Mouse (Mus musculus) heart, postnatal 14 days (tissue): ENCODE results near the gene Tmem182. TPM values are rescaled to one million over a fixed set of nuclear protein-coding genes. Genes with fewer than 3 reads are reported as not detected.

Source experiments
- DNase-seq, 2 experiments: peaks; one replicate each; pipeline ENCODE4 v3.0.0; 2021 to 2022
- intact Hi-C: fragments of 180-260 bp; cut with DNase I; formaldehyde crosslinking; loops from one replicate; pipeline ENCODE4 v1.15.1; 2025
- long read RNA-seq, 2 experiments: library from polyadenylated mRNA; stranded (forward); transcript quantifications; one replicate each; pipeline ENCODE4 v2.0.0; 2021
- total RNA-seq, 2 experiments: library from RNA; stranded (reverse); gene quantifications; 2 replicates each; pipeline ENCODE4 v1.2.3; 2021

The Tmem182 gene
- total RNA-seq = 100 to 1,000 TPM; 125 to 135 TPM
- long read RNA-seq, experiment 1, transcript Tmem182-201 (5 exons, 2,716 nt) = major isoform, 158 of 190 reads
- long read RNA-seq, experiment 1, partial matches to known transcripts = 3 of 190 reads
- long read RNA-seq, experiment 1, other reads (novel, unspliced or antisense) = 29 of 190 reads
- long read RNA-seq, experiment 2, transcript Tmem182-201 (5 exons, 2,716 nt) = major isoform, 149 of 176 reads
- long read RNA-seq, experiment 2, partial matches to known transcripts = 1 of 176 reads
- long read RNA-seq, experiment 2, other reads (novel, unspliced or antisense) = 26 of 176 reads

DNA sequence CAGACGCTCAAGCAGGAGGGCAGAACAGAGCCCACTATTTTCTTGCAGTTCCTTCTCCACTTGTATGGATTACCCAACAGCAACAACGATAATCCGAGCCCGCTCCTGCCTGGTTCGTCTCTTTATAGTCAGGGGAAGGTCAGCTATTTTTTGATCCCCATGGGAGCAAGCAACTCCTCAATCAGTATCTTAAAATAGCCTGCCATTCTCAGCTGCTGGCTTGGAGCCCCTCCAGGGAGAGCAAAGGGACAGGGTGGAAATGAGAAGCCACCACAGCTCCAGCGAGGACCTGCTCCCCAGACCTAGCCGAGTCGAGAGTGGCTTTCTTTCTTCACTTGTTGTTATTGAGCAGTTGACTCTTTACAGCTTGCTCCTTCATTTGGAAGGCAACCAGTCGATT is at the start of gene Tmem182:
Tmem182 (plus strand) TSS at position 251 of the 400 bp plus-strand sequence.
- intact Hi-C loops = no loop called here
- peak; percentile 73 to 84 for DNase-seq

GRCm38 (mm10) chr1:40759751-40760445 is 45.5 kb upstream of the Tmem182 start:
- DNase-seq = no peak
- intact Hi-C loops = no loop called here

- intact Hi-C loops = no loop called here
- DNase-seq = no peak
Measured at GRCm38 (mm10) chr1:40764042-40764441, 41.4 kb upstream of the Tmem182 start.

DNA sequence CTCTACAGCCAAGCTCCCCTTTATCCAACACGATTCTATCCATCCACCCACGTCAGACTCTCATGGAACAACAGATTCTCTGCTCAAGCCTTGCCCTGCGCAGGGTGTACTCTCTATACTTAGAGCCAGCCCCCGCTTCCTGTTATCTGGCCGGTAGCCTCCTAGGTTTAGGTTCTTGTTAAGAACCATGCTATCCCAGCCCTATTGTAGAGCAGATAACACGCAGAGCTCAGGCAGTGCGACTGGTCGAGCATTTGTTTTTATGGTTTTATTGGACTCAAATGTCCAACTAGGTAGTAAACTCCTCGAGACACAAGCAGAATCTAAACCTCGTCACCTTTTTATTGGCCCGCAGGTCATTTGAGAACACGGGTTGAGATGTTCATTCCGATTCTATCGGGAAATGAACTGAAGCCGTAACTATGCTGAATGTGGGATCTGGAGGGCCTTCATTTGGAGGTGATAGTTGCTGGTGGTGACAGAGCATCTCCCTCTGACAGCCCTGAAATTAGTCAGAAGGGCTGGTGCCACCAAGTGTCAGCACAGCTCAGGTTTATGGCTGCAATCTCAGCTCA is 40.6 kb upstream of the Tmem182 start:
- intact Hi-C loops = no loop called here
- no peak for DNase-seq

DNA sequence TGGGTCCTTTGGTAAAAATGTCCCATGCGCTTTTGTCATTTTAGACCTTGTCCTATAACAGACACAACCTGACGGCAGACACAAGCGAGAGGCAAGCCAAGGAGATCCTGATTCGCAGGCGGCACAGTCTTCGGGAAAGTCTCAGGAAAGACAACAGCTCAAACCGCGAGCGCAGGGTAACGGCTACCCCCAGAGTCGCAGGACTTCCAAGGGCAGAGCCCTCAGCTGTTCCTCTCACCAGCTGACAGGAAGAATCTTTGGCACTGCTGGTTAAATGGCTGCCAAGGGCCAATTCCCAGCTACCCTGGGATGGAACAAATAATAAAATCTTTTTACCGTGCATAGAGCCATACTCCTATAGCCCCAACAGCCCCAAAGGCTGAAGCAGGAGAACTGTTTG is 39.9 kb upstream of the Tmem182 start:
- intact Hi-C loops = no loop called here
- DNase-seq = no peak

- DNase-seq = no peak
- intact Hi-C loops = no loop called here
Measured at GRCm38 (mm10) chr1:40767588-40767987, 37.8 kb upstream of the Tmem182 start.

- intact Hi-C loops = loop anchor here (2.0 kb wide), 2 partner anchors 150 to 190 kb away; no protein-coding TSS in a partner anchor
- DNase-seq = peak; percentile 33 to 57
Measured at GRCm38 (mm10) chr1:40768606-40769005, 36.8 kb upstream of the Tmem182 start.

- intact Hi-C loops = loop anchor here (2.0 kb wide), 2 partner anchors 151 to 191 kb away; no protein-coding TSS in a partner anchor
- no peak for DNase-seq
Measured at GRCm38 (mm10) chr1:40769331-40769894, 36.0 kb upstream of the Tmem182 start.

DNA sequence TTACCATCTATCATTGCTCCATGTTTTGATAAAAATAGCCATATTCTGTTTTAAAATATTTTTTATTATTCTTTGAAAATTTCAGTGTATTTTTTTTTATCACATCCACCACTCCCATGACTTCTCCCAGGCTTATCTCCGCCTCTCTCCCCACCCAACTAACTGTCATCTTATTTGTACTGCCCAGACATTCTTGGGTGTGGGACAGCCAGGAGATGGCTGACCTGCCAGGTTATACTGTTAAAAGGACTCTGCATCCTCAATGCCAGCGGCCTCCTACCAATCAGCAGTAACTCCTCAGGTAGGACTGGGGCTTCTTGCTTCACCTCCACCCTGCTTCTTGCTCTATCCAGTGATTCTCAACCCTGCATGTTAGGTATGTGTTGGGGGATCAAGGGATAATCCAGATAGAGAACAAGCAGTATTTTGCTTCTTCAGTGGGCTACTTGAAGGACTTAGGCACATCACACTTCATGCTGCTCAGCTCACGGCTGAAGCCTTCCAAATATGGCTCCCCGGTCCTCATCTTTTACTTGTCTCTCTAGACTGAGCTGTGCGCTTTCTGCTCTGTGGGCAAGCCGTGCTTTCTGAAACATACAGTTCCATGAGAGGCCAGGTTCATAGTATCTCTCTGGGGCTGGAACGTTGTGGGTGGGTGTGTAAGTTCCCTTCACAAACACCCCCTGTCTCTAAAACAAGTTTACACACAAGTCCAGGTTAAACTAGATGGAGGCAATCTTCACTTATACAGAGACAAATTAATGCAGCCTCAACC is 34.0 kb upstream of the Tmem182 start:
- intact Hi-C loops = no loop called here
- no peak for DNase-seq

GRCm38 (mm10) chr1:40773234-40773633 is 32.2 kb upstream of the Tmem182 start:
- intact Hi-C loops = no loop called here
- no peak for DNase-seq

DNA sequence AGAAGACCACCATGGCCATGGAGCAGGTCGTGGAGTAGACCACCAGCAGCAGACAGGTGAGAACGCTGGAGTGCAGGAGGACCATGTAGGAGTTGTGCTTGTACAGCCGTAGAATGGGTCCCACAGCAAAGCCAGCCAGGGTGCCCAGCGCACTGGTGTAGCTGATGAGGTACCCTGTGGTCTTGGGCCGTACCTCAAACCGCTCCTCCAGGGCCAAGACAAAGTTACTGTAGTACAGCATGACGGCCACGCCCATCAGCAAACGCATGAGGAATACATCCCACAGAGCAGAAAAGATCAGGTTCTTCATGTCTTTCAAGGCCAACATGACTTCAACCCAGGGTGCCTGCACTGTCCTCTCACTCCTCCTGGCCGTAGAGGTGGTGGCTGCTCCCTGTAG is 31.4 kb upstream of the Tmem182 start:
- intact Hi-C loops = no loop called here

DNA sequence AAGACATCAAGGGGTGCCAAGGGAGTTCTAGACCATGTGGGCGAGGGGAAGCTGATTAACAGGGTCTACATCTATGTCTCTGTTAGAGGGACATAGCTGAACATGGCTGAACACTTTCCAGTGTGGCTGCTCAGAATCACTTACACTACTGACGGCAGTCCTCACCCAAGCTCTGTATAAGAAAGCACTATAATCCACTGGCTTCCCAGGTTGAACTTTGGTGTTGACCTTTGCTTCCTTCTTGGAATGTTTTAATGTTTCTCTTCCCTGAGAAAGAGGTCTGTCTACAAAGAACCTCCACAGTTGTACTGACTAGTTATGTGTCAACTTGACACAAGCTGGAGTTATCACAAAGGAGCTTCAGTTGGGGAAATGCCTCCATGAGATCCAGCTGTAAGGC is 29.3 kb upstream of the Tmem182 start:
- no peak for DNase-seq
- intact Hi-C loops = no loop called here

More for the DNA sequence above, 31.4 kb upstream of the Tmem182 start:
- DNase-seq = no peak

DNA sequence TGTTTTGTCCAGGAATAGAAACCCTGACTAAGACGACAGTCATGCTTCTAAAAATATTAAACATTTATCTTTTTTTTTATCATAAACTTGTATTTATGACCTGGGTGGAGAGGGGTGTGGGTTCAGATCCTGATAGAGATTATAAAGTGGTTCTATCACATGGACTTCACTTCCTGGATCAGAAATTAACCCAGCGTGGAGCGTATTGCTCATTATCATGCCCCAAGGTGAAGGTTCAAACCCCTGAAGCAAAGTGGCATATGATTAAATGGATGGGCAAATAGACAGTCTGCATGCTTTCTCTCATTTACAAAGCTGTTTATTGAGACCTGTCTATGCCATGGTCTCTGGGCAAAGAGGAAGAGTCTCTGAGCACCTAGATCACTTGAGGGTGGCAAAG is 28.6 kb upstream of the Tmem182 start:
- no peak for DNase-seq
- intact Hi-C loops = no loop called here

DNA sequence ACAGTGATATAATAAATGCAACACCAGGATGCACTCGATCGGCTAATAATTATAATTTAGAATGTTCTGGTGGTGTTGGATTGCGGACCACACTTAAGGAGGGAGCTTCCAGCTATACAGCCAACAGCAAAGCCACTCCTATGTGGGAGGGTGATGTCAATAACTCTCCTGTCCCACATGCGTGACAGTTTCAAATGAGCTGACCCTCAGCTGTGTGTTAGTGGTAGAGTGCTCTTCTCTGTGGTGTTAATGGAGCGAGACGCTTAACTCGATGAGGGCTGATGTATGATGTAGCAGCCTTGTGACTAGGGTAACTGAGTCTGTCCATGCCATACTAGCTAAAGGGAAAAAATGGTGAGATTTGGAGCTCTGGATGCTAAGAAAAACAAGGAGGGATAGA is 22.0 kb upstream of the Tmem182 start:
- DNase-seq = no peak
- intact Hi-C loops = no loop called here

DNA sequence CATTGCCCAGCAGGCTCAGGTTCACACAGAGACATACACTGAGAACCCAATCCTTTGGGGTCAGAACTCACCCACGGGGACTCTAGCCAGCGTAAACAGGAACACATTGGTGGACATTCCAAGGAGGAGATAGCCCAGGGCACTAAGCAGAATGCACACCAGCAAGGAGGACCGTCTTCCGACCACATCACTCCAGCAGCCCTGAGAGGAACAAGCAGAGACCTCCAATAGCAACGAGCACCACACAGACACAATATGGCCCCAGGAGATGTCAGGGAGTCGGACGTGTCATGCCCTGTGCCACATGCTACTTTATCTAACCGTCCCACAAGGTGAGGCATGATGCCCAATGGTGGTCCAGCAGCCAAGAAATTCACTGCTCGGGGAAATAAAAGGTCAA is 21.1 kb upstream of the Tmem182 start:
- intact Hi-C loops = no loop called here
- no peak for DNase-seq

- no peak for DNase-seq
- intact Hi-C loops = no loop called here
Measured at GRCm38 (mm10) chr1:40785876-40786445, 19.4 kb upstream of the Tmem182 start.

GRCm38 (mm10) chr1:40788956-40789355 is 16.4 kb upstream of the Tmem182 start:
- intact Hi-C loops = no loop called here

DNA sequence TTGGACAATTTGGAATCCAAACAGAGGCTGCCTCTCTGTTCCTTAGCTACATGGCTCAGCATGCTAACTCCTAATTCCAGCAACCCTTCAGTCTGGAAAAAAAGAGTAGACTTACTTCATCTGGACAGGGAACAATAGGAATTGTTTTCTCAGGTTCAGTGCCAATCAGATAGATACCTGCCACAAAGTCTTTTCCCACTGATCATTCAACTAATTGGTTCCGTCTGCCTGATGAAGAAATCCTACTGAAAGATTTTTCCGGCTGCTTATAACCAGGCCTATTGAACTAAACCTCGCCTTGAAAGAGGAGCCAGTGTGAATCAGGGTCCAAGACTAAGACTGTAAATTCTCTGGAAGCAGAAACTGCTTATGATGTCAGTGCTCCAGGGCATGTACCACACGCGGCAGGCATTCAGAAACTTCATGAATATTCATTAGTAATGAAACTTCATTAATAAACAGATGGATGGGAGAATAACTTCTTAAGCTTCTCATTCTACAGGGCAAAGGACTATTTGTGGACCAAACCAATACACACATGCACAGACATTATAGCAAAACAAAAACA is 15.7 kb upstream of the Tmem182 start:
- no peak for DNase-seq
- intact Hi-C loops = no loop called here

More at GRCm38 (mm10) chr1:40788956-40789355, 16.4 kb upstream of the Tmem182 start:
- DNase-seq = no peak

- DNase-seq = peak; percentile 87 to 94
- intact Hi-C loops = no loop called here
Measured at GRCm38 (mm10) chr1:40790324-40791141, 14.9 kb upstream of the Tmem182 start, which contains the start of gene Mfsd9. Gene Mfsd9 (minus strand): TSS chr1:40790687.
